ENCODE assay signal across 28 mouse cellular contexts in the genomic region with DNA sequence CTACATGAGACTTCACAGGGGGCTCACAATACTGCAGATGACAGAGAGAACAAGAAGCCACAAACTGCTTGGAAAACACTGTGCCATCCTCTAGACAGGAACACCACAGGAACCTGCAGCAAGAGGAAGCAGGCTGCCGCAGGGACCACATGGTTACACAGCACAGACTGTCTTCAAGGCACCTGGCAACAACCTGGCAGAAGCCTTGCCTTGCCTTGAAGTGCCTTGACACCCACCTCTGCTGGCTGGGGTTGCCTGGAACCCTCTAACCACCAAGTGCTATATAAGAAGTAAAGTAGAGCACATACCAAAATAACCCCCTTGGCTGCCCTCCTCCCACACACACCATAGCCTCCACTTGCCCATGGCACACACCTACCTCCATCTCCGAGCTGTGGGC.
DNase-seq lines count a peak whose midpoint lies in the region; ATAC-seq lines count a peak whose summit lies in the region.
"Had no signal": no experiment of that assay in that cellular context is flagged by ENCODE, and none has a peak within 500 bp of the region (broad histone marks: within the 10 kb centered on the region; RNA-seq: fewer than 3 reads in every experiment).

No protein-coding gene starts in this region.

- H3K4me2 ChIP-seq in midbrain, embryonic 11.5 days = no peak overlapping the region
- H3K4me2 ChIP-seq: embryonic facial prominence, embryonic 12.5 days; embryonic facial prominence, embryonic 15.5 days; heart, embryonic 12.5 days; heart, embryonic 15.5 days; hindbrain, embryonic 14.5 days had no signal

- no peak overlapping the region for H3K27ac ChIP-seq in midbrain, embryonic 11.5 days (ENCODE audit: low read depth, low read length)
- H3K27ac ChIP-seq: embryonic facial prominence, embryonic 12.5 days; embryonic facial prominence, embryonic 15.5 days; heart, embryonic 15.5 days; hindbrain, embryonic 14.5 days; hindbrain, postnatal 0 days had no signal

- WGBS in midbrain, embryonic 11.5 days = 87% methylated on average over 2 of the region's 2 CpGs

- peak; percentile 29 to 47; a peak in 1 of 4 replicates for ATAC-seq in hematopoietic stem cell, adult 5-6 weeks (replicated peaks in 1 of 2; ENCODE audit: insufficient read depth in 1 of 2, low FRiP score in 2 of 2, low TSS enrichment in 1 of 2, low read depth in 1 of 2, poor library complexity in 2 of 2, severe bottlenecking in 2 of 2)
- ATAC-seq in midbrain, embryonic 11.5 days (ENCODE audit: low FRiP score) = no peak
- ATAC-seq: forebrain, embryonic 14.5 days; forebrain, postnatal 0 days; hindbrain, postnatal 0 days; Patski had no signal

- H3K4me1 ChIP-seq in midbrain, embryonic 11.5 days (ENCODE audit: control insufficient read depth, insufficient read depth, low read length) = no peaks in the 10 kb centered on the region
- H3K4me1 ChIP-seq: embryonic facial prominence, embryonic 12.5 days had no signal

- no peaks in the 10 kb centered on the region for H3K9me3 ChIP-seq in midbrain, embryonic 11.5 days (ENCODE audit: control insufficient read depth, low read length)
- H3K9me3 ChIP-seq: embryonic facial prominence, embryonic 12.5 days; embryonic facial prominence, embryonic 15.5 days; G1E; heart, embryonic 12.5 days; heart, embryonic 15.5 days had no signal

- no peak overlapping the region for H3K4me3 ChIP-seq in midbrain, embryonic 11.5 days (ENCODE audit: low read depth, low read length)
- H3K4me3 ChIP-seq: embryonic facial prominence, embryonic 12.5 days; embryonic facial prominence, embryonic 15.5 days; heart, embryonic 12.5 days; heart, embryonic 15.5 days had no signal

- H3K27me3 ChIP-seq in midbrain, embryonic 11.5 days (ENCODE audit: control insufficient read depth, insufficient read depth, low read length) = no peaks in the 10 kb centered on the region
- H3K27me3 ChIP-seq: CH12.LX; embryonic facial prominence, embryonic 12.5 days; embryonic facial prominence, embryonic 15.5 days; heart, embryonic 12.5 days; heart, embryonic 15.5 days; Patski had no signal

- peak; percentile 78 for DNase-seq in thymus, postnatal 0 days (ENCODE audit: low spot score)
- DNase-seq in thymus, postnatal 25 days = peak; percentile 39
- no peak for DNase-seq in kidney, postnatal 10 days
- no peak for DNase-seq in midbrain, embryonic 11.5 days (ENCODE audit: low spot score, missing footprints)
- no peak for DNase-seq in urinary bladder, postnatal 14 days (ENCODE audit: low spot score)
- no peak for DNase-seq in left cerebral cortex, postnatal 25 days (ENCODE audit: low spot score in 2 of 2)
- DNase-seq: adrenal gland, postnatal 10 days; adrenal gland, postnatal 36 days; B cell, adult 2 months; cerebellum, adult 18-20 months; cerebellum, adult 9-10 months; cerebellum, postnatal 14 days; forebrain, postnatal 0 days; gastrocnemius, postnatal 25 days; heart, adult 18-20 months; heart, postnatal 10 days; heart, postnatal 36 days had no signal

- H3K36me3 ChIP-seq in midbrain, embryonic 11.5 days (ENCODE audit: control insufficient read depth, insufficient read depth, low read length) = peaks cover 2% of the 10 kb centered on the region; the same call in 1 of the 2 replicates
- H3K36me3 ChIP-seq: embryonic facial prominence, embryonic 12.5 days; embryonic facial prominence, embryonic 15.5 days; heart, embryonic 12.5 days; heart, embryonic 15.5 days had no signal

- intact Hi-C loops in left cerebral cortex, postnatal 25 days (cut with DNase I) = no loop called here

- no peak overlapping the region for H3K9ac ChIP-seq in midbrain, embryonic 11.5 days (ENCODE audit: low read length)
- H3K9ac ChIP-seq: embryonic facial prominence, embryonic 12.5 days; embryonic facial prominence, embryonic 15.5 days; forebrain, postnatal 0 days; heart, embryonic 12.5 days; heart, embryonic 15.5 days; hindbrain, embryonic 14.5 days had no signal

Comparison
In these comparisons a context has a peak if more than half of its experiments do, and no peak if none do; other contexts are left out.
1. DNase-seq: peak in thymus, postnatal 0 days (single experiment) and thymus, postnatal 25 days (single experiment); none in kidney, postnatal 10 days (single experiment), midbrain, embryonic 11.5 days (single experiment), urinary bladder, postnatal 14 days (single experiment) and left cerebral cortex, postnatal 25 days (0 of 2).